ENCODE assay signal across 9 mouse cellular contexts in the genomic region with DNA sequence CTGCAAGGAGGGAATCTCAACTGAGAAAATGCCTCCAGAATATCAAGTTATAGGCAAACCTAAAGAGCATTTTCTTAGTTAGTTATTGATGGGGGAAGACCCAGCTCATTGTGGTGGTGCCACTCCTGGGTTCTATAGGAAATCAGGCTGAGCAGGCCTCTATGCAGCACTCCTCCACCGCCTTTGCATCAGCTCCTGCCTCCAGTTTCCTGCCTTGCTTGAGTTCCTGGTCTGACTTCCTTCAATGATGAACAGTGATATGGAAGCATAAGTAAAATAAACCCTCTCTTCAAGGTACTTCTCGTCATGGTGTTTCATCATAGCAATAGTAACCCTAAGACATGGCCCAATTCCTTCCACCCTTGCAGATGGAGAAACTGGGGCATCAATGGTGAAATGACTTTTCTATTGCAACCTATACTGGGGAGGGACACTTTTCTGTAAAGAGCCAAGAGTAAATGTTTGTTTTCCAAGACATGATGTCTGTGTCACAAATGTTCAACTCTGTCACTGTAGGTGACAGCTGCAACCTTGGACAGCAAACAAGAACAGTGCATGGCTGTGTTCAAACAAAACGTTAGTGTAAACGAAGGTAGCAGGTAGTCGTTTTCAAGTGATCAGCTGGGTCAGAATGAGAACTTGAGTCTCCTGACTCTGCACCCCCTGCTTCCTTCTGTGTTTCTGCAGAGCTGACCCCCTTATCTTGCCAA.
"Had no signal": no experiment of that assay in that cellular context is flagged by ENCODE, and none has a peak within 500 bp of the region (broad histone marks: within the 10 kb centered on the region; RNA-seq: fewer than 3 reads in every experiment).

No protein-coding gene starts in this region.

- H3K4me3 ChIP-seq: hindbrain, embryonic 15.5 days; left cerebral cortex, adult 2 months; limb, embryonic 10.5 days; lung, embryonic 15.5 days; neural tube, embryonic 13.5 days had no signal

- H3K36me3 ChIP-seq: hindbrain, embryonic 15.5 days; limb, embryonic 10.5 days; lung, embryonic 15.5 days; neural tube, embryonic 13.5 days had no signal

- H3K4me2 ChIP-seq: hindbrain, embryonic 15.5 days; lung, embryonic 15.5 days; neural tube, embryonic 13.5 days had no signal

- ATAC-seq: intestine, embryonic 16.5 days had no signal

- H3K9ac ChIP-seq: hindbrain, embryonic 15.5 days; liver, embryonic 14.5 days; lung, embryonic 15.5 days; neural tube, embryonic 13.5 days had no signal

- DNase-seq: thymus, adult 18-20 months had no signal

- H3K27ac ChIP-seq: hindbrain, embryonic 15.5 days; left cerebral cortex, adult 2 months; limb, embryonic 10.5 days; liver, embryonic 14.5 days; lung, embryonic 15.5 days; macrophage; neural tube, embryonic 13.5 days had no signal

- H3K4me1 ChIP-seq: limb, embryonic 10.5 days; lung, embryonic 15.5 days; neural tube, embryonic 13.5 days had no signal

- H3K9me3 ChIP-seq: hindbrain, embryonic 15.5 days; limb, embryonic 10.5 days; lung, embryonic 15.5 days; neural tube, embryonic 13.5 days had no signal

- H3K27me3 ChIP-seq: hindbrain, embryonic 15.5 days; lung, embryonic 15.5 days; neural tube, embryonic 13.5 days had no signal
